1 mouse cellular context compared by ENCODE assay signal in the genomic region with DNA sequence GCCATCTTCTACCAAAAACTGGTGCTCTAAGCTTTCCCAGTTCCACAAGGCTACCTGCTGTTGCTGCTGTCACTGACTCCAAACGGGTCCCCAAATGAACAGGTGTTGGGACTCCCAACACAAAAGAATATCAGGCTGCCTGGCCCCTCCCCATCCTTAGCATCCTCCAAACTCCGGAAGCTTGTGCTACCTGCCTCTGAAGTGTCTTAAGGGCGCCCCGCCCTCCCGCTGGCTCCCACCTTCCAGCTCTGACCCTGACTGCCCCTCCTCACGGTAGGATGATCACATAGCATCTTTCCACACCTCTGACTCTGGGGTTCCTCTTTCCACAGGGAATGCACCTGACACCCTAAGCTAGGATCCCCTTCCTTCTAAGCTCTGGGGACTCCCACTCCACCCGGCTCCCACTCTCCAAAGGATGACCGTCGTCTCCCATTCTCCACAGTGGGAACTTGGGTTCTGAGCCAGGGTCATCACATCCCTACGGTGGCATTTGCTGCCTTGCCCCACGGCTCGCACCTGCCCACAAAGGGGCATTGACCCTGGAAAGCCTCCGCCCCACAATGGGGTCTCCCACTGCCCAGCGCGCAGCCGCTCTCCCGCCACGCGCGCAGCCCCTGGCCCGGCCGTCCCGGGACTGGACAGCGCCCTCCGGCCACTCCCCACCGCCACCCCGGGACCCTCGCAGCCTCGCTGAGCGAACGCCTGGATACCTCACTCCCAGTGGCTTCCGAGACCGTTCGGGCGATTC.
TF ChIP-seq lines count a peak whose summit lies in the region.

No protein-coding gene starts in this region.

TF ChIP-seq in CH12.LX, 34 proteins besides CTCF, POLR2A, EP300 and RAD21:
- TF ChIP-seq TBP (conservative IDR thresholded peaks at IDR 0.05; ENCODE audit: low read depth, low read length) (no peak), IRF4 (IDR thresholded peaks at IDR 0.05; ENCODE audit: low read depth, low read length) (0 out of 2 replicates have a peak, but pooled peaks have one; percentile 54), NRF1 (IDR thresholded peaks at IDR 0.05; ENCODE audit: low read depth, low read length) (peak; percentile 60; the same call in 1 of the 2 replicates)
